Mouse (Mus musculus): ENCODE measurements at regions not wholly inside any gene's neighbourhood (a gene's known extent, or its start where the extent isn't known, plus 50 kb on each side); places are given as distances from the start of the nearest gene placed in this dataset.
"Not testable (repeated sequence)": the region's sequence is repeated elsewhere in the genome, so short reads cannot be mapped to it uniquely, and the experiment has no call there.

DNA sequence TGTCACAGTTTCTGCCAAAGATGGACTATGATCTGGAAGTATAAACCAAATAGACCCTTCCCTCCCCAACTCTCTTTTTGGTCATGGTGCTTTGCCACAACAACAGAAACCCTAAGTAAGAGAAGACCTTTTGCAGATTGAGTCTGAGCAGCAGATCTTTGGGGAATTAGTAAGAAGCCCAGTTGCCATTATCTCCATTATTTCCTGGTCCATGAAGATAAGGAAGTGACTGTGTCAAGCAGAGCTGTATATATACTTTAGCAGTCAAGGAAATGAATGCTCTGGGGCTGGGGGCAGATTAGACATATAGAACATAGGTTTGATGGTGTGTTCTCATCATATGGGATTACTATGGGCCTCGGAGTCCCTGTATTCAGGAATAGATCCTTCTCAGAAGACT lies 117.8 kb upstream of the C9orf72 start:
- no peak for DNase-seq

DNA sequence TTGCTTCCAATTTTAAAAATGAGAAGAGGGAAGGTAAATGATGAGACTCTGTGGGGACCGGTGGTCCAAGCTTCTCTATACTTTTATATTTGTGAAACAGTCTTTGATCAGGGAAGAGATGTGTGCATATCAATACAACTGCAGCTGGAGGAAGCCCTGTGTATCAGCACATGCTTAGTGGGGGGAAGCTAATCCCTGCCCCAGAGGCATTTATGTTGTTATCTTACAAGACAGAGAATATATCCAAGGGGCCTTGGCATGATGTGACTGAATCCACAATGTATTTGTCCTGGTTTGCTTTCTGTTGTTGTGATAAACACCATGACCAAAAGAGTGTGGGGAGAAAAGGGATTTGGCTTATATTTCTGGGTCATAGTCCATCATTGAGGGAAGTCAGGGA lies 105.2 kb upstream of the C9orf72 start:
- DNase-seq, result no peak

DNA sequence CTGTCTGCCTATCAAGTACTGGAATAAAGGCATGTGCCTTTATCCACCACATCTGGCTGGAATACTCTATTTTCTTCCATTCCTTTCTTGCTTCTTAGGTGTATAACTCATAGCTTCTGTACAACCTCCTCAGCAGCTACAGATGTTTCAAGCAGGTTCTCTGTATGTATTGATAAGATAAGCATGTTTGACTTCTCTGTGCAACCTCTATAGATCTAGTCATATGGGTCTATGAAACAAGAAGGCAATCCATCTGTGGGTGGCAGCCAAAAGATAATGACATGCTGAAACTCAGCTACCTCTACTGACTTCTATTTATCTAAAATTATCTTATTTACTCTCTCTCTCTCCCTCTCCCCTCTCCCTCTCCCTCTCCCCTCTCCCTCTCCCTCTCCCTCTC lies 99.3 kb upstream of the C9orf72 start:
- no peak for DNase-seq

DNA sequence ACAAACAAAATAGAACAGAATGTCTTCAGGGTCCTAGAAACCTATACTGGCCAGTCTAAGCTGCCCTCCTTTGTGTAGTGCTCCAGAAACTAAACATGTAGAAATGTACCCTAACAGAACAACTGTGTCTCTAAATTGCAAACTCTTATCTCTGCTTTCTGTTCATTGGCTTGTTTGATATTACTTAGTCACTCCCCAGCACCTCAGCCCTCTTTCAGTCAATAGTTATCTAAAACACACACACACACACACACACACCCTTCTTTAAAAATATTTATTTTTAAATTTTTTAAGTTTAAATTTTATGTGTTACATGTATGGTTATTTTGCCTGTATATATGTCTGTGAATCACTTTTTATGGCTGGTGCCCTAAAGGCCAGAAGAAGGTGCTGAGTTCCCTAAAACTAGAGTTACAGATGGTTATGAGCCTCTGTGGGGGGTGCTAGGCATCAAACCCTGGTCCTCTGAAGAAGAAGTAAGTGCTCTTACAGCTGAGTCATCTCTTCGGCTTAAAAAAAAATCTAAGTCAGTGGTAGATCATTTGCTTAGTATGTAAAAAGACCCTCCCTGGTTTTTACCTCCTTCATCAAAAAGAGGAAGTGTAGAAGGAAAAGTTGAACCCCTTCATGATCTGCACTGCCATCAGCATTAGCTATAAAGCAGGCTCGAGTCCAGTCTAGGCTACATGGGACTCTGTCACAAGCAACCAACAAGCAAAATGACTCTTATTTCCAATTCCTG lies 96.6 kb upstream of the C9orf72 start:
- DNase-seq, result no peak

DNA sequence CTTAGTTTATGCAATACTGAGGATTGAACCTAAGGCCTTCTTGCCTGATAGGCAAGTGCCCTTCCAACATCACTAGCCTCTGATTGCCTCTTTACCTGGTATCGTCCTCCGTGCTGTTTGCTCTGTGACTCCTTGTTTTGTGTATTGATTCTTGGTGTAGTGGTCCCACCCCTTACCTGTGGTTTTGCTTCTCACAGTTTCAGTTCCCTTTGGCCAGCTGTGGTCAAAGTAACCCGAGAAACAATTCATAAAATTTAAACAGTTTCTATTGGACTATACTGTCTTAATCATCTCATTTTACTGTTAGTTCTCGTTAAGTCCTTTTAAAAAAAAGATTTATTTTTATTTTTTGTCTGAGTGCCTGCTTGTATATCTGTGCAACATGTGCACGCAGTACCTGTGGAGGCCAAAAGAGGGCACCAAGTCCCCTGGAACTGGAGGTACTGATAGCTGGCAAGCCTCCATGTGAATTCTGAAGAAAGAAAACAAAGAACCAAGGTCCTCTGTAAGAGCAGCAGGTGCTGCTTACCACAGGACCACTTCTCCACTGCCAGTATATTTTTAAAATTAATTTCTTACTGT lies 84.5 kb upstream of the C9orf72 start:
- DNase-seq, result peak; percentile 22

DNA sequence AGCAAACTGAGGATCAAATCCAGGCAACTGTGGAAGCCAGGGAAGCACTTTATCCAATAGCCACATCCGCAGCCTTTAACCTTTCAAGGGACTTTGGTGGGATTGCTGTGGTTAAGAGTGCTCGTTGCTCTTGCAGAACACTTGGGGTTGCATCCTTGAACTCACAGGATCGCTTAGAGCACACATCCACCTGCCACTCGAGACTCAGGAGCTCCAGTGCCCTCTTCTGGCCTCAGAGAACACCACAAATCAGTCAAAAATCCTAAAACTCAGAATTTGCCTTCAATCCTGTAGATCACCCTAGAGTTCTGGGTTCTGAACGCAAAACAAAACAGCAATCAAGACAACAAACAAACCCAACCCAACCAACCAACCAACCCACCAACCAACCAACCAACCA lies 82.2 kb upstream of the C9orf72 start:
- DNase-seq, result no peak

DNA sequence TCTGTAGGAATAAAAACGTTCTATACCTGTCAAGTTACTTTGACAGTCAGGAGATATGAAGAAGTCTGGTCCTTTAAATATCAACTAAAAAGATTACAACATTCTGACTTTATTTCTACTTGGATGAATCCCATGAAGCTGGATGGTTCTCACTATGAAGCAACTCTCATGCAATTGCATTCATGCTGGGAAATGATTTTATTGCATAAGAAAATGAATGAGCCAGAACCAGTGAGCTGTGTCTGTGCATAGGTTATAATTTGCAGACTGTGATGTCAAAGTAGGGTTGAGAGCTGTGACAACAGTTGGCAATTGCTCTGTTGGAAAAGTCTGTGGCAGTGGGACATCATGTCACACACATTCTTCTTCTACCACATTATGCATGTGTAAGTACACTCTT lies 79.2 kb upstream of the C9orf72 start:
- no peak for DNase-seq

DNA sequence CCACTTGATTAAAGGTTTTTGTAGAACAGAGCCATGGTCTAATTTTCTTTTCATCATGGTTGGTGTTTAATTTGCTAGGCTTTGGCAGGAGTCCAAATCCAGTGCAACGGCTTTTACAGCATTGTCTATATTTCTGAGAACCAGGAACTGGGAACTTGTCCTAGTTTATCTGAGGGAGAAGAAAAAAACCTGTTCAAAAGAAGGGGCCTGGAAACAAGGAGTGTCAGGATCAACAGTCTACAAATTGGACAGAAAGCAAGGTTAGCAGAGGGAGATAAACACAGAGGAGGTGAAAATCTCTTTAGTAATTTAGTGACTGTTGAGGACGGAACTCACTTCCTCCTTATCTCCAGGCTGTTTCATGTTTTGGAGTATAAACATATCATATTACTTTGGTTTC lies 74.9 kb upstream of the C9orf72 start:
- DNase-seq, result no peak

DNA sequence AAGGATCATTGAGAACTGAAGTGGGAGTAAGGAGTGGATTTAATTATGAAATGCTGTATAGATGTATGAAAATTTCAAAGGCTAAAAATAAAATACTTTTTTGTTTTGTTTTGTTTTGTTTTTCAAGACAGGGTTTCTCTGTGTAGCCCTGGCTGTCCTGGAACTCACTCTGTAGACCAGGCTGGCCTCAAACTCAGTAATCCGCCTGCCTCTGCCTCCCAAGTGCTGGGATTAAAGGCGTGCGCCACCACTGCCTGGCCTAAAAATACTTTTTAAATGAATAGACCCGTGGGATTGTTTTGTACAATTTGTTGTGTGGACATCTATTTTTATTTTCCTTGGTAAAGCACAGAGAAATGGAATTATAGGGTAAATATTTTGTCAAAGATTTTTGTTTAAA lies 74.4 kb upstream of the C9orf72 start:
- DNase-seq, result not testable (repeated sequence)

DNA sequence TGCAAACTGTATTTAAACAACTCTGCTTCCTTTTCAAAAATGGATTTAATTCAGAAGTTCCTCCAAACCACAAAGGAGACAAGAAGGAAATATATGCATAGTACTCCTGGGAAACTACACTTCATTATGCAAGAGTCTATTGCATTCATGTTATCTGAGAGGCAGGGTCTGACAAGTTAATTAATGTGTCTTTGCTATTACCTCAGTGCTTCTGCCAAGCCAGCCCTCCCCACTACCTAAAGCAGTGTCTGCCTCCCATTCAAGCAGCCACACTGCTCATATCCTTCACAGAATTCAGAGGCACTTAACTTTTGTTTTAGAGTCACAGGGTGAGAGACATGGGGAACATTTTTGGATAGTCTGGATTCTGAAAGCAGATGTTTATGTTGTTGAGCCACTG lies 58.6 kb upstream of the C9orf72 start:
- no peak for DNase-seq
